Mouse (Mus musculus): ENCODE results near the gene Vasp. TPM values are rescaled to one million over a fixed set of nuclear protein-coding genes. Genes with fewer than 3 reads are reported as not detected.

The Vasp gene
- total and polyA plus RNA-seq, 3 experiments, result 146 to 560 (median 239) TPM

DNA sequence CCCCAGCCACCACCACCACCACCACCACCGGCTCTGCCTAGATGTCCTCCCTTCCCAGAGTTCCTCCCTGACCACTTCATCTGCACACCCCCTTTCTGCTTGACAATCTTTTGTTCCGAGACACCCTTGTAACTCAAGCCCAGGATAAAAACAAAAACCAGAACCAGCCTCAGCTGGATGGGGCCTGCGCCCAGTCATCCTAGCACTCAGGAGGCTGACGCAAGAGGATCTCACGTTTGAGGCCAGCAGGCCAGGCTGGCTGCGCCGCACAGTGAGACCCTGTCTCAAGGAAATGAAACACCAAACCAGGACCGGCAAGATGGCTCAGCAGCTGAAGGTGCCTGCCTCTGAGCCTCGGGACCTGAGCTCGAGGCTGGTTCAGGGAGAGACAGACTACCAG, 4.6 kb downstream of the Vasp start:
- Histone ChIP-seq H3K27me3 (ENCODE audit: insufficient read depth, low read length) (no peaks in the 10 kb centered on the region), H3K4me1 (ENCODE audit: insufficient read depth, low read depth, low read length) (peaks cover 76% of the 10 kb centered on the region), H3K36me3 (replicated peaks) (peaks cover 70% of the 10 kb centered on the region), H3K9me3 (replicated peaks) (no peaks in the 10 kb centered on the region), H3K4me3 (ENCODE audit: low read depth, low read length) (peak overlapping the region; percentile 59; the same call in 1 of the 2 replicates)
- no peak for DNase-seq (ENCODE audit: low spot score)
- ATAC-seq (ENCODE audit: extremely low read depth, insufficient number of reproducible peaks, low FRiP score, poor library complexity, severe bottlenecking), result no peak
- TF ChIP-seq GATA2 (IDR thresholded peaks at IDR 0.05; ENCODE audit: borderline replicate concordance, low read depth, low read length) (no peak), POLR2AphosphoS5 (IDR thresholded peaks at IDR 0.05; ENCODE audit: insufficient replicate concordance, low read depth, low read length) (no peak), CTCF (IDR thresholded peaks at IDR 0.05; ENCODE audit: low read depth, low read length) (no peak), GATA1 (IDR thresholded peaks at IDR 0.05; ENCODE audit: borderline replicate concordance, low read length) (no peak), TAL1 (conservative IDR thresholded peaks at IDR 0.05; ENCODE audit: low read depth, low read length) (no peak)

DNA sequence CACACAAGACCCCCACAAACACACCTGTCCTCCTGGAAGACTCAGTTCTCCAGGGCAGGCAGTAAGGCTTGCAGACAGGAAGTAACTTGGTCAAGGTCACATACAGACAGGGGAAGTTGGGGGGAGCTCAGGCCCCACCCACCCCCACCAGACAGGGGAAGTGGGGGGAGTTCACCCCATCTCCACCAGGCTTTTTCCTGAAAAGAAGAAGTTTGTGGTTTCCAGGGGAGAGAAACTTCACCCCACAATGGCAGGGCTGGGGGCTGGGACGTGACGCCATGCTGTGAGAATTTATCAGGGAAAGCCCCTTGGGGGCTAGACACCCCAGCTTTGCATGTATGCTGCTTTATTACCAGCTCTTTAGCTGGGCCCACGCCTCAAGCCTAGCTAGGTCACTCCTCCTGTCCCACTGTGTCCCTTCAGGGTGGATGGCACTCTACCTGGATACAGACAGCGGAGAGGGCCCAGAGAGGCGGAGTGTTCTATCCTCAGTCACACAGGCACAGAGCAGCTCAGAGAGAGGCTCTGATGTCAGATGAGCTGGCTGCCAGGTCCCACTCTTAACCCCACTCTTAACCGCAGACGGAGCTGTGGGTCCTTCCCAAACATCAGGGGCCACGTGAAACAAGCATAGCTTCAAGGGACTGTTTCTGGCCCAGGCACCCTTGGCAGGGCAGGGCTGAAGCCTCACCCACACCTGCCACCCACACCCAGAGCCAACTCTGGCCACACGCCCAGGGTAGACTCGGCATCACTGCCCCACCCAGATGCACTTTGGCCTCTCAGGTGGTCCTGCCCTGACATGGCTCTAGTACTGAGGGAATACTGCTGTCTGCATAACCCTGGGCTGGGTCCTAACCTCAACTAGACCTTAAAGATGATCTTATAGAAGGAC, 5.4 kb downstream of the Vasp start:
- DNase-seq (ENCODE audit: low spot score) (peak; percentile 81), ATAC-seq (ENCODE audit: extremely low read depth, insufficient number of reproducible peaks, low FRiP score, poor library complexity, severe bottlenecking) (peak; percentile 55)
- Histone ChIP-seq H3K27me3 (ENCODE audit: insufficient read depth, low read length) (no peaks in the 10 kb centered on the region), H3K4me1 (ENCODE audit: insufficient read depth, low read depth, low read length) (peaks cover 84% of the 10 kb centered on the region), H3K36me3 (replicated peaks) (peaks cover 78% of the 10 kb centered on the region), H3K9me3 (replicated peaks) (no peaks in the 10 kb centered on the region), H3K4me3 (ENCODE audit: low read depth, low read length) (peak overlapping the region; percentile 67)
- TF ChIP-seq TAL1 (conservative IDR thresholded peaks at IDR 0.05; ENCODE audit: low read depth, low read length) (no peak), POLR2AphosphoS5 (IDR thresholded peaks at IDR 0.05; ENCODE audit: insufficient replicate concordance, low read depth, low read length) (no peak), GATA1 (IDR thresholded peaks at IDR 0.05; ENCODE audit: borderline replicate concordance, low read length) (no peak), CTCF (IDR thresholded peaks at IDR 0.05; ENCODE audit: low read depth, low read length) (no peak), GATA2 (IDR thresholded peaks at IDR 0.05; ENCODE audit: borderline replicate concordance, low read depth, low read length) (no peak)

DNA sequence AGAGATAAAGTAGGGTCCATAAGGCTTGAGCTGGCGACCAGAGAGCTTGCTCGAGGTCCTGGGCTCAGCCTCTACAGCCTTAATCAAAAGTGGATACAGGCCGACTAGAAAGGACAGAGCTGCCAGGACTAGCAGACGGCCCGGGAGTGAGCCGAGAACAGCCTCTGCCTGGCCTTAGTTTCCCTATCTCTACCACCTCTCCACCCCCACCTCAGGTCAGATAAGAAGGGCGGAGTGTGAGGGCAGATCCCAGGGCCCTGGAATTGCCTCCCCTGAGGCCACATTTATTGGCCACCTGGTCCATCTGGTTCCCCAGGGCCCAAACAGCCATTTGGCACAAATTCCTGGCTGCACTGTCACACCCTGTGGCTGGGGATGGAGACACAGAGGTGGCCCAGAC, 6.5 kb downstream of the Vasp start:
- H3K4me3 ChIP-seq (ENCODE audit: low read depth, low read length), result peak overlapping the region; percentile 67
- no peak for TF ChIP-seq GATA1 (IDR thresholded peaks at IDR 0.05; ENCODE audit: borderline replicate concordance, low read length)
- TF ChIP-seq TAL1 (conservative IDR thresholded peaks at IDR 0.05; ENCODE audit: low read depth, low read length), result no peak
- TF ChIP-seq GATA2 (IDR thresholded peaks at IDR 0.05; ENCODE audit: borderline replicate concordance, low read depth, low read length), result no peak
- no peak for TF ChIP-seq CTCF (IDR thresholded peaks at IDR 0.05; ENCODE audit: low read depth, low read length)
- no peak for TF ChIP-seq POLR2AphosphoS5 (IDR thresholded peaks at IDR 0.05; ENCODE audit: insufficient replicate concordance, low read depth, low read length)
- ATAC-seq (ENCODE audit: extremely low read depth, insufficient number of reproducible peaks, low FRiP score, poor library complexity, severe bottlenecking), result no peak
- H3K9me3 ChIP-seq (replicated peaks), result no peaks in the 10 kb centered on the region
- no peaks in the 10 kb centered on the region for H3K27me3 ChIP-seq (ENCODE audit: insufficient read depth, low read length)
- DNase-seq (ENCODE audit: low spot score), result peak; percentile 56
- H3K36me3 ChIP-seq (replicated peaks), result peaks cover 88% of the 10 kb centered on the region
- H3K4me1 ChIP-seq (ENCODE audit: insufficient read depth, low read depth, low read length), result peaks cover 93% of the 10 kb centered on the region

DNA sequence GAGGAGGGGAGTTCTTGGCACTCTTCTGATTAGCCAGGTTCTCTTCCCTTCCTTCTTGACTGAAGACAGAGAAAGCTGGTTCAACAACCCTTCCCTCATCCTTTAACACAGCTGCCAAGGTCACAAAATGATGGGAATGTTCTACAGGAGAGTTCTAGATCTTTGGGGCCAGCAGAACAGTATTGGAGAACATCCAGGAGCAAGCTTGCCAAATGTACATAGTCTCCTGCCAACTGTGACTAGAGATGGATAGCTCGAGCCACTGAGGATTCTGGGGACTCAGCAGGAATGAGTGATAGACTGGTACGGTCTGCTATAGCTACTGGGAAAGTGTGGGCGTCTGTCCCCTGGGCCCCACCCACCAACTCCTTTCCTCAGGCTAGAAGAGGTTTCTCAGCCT, 13.3 kb downstream of the Vasp start:
- ATAC-seq (ENCODE audit: extremely low read depth, insufficient number of reproducible peaks, low FRiP score, poor library complexity, severe bottlenecking) (no peak), DNase-seq (ENCODE audit: low spot score) (no peak)
- no peaks in the 10 kb centered on the region for H3K9me3 ChIP-seq (replicated peaks)
- no peaks in the 10 kb centered on the region for H3K27me3 ChIP-seq (ENCODE audit: insufficient read depth, low read length)
- peaks cover 68% of the 10 kb centered on the region for H3K4me1 ChIP-seq (ENCODE audit: insufficient read depth, low read depth, low read length)
- TF ChIP-seq TAL1 (conservative IDR thresholded peaks at IDR 0.05; ENCODE audit: low read depth, low read length) (no peak), POLR2AphosphoS5 (IDR thresholded peaks at IDR 0.05; ENCODE audit: insufficient replicate concordance, low read depth, low read length) (no peak), CTCF (IDR thresholded peaks at IDR 0.05; ENCODE audit: low read depth, low read length) (no peak), GATA1 (IDR thresholded peaks at IDR 0.05; ENCODE audit: borderline replicate concordance, low read length) (no peak), GATA2 (IDR thresholded peaks at IDR 0.05; ENCODE audit: borderline replicate concordance, low read depth, low read length) (no peak)
- no peak overlapping the region for H3K4me3 ChIP-seq (ENCODE audit: low read depth, low read length)
- peaks cover 95% of the 10 kb centered on the region for H3K36me3 ChIP-seq (replicated peaks)

DNA sequence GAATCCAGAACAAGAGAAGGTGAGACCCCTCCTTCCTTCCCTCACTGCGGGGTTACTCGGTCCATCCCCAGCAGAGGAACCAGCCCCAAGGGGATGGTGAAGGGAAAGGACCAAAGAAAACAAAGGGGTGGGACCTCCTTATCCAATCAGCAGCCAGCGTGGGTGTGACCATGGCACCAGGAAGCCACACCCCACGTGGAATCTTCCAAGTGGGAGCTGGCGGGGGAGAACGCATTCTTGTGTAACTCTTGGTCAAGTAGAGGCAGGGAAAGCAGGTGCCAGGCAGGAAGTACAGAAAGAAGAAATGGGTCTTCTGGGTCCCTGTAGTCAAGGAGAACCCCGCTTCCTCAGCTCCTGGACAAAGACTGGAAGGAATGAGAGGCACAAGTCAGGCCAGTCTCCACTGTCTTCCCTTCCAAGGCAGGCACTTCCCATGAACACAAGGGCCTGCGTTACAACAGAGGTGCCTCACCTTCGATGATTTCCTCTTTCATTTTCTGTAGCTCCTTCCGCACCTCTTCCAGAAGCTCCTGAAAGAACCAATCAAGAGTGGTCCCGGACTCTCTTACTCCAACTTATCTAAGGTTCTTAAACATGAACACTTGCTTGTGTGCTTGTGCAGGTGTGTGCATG, 14.1 kb downstream of the Vasp start:
- Histone ChIP-seq H3K4me1 (ENCODE audit: insufficient read depth, low read depth, low read length) (peaks cover 61% of the 10 kb centered on the region), H3K36me3 (replicated peaks) (peaks cover 88% of the 10 kb centered on the region)

DNA sequence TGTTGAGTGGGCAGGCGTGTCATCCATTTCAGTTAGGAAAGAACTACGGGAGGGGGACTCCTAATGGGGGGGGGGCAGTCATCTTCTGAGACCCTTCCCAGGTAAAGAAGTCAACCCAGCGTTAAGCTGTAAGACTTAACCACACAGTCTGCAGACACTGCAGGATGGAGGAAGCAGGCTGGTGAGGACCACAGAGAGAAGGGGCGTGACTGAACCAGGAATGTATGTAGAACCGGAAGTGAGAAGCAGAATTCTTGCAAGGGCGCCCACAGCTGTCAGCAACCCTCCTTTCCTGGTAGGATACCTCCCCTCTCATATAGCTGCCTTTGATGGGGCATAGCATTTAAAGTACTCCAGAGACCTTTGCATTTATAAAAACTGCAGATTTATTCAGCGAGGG, 15.1 kb downstream of the Vasp start:
- no peak for ATAC-seq (ENCODE audit: extremely low read depth, insufficient number of reproducible peaks, low FRiP score, poor library complexity, severe bottlenecking)
- TF ChIP-seq TAL1 (conservative IDR thresholded peaks at IDR 0.05; ENCODE audit: low read depth, low read length) (no peak), POLR2AphosphoS5 (IDR thresholded peaks at IDR 0.05; ENCODE audit: insufficient replicate concordance, low read depth, low read length) (no peak), GATA2 (IDR thresholded peaks at IDR 0.05; ENCODE audit: borderline replicate concordance, low read depth, low read length) (no peak), CTCF (IDR thresholded peaks at IDR 0.05; ENCODE audit: low read depth, low read length) (no peak), GATA1 (IDR thresholded peaks at IDR 0.05; ENCODE audit: borderline replicate concordance, low read length) (no peak)
- DNase-seq (ENCODE audit: low spot score), result no peak
- Histone ChIP-seq H3K4me3 (ENCODE audit: low read depth, low read length) (no peak overlapping the region), H3K9me3 (replicated peaks) (no peaks in the 10 kb centered on the region), H3K4me1 (ENCODE audit: insufficient read depth, low read depth, low read length) (peaks cover 53% of the 10 kb centered on the region), H3K27me3 (ENCODE audit: insufficient read depth, low read length) (no peaks in the 10 kb centered on the region), H3K36me3 (replicated peaks) (peaks cover 79% of the 10 kb centered on the region)

More for the DNA sequence above, 14.1 kb downstream of the Vasp start:
- DNase-seq (ENCODE audit: low spot score) (peak; percentile 71), ATAC-seq (ENCODE audit: extremely low read depth, insufficient number of reproducible peaks, low FRiP score, poor library complexity, severe bottlenecking) (peak; percentile 71)
- H3K27me3 ChIP-seq (ENCODE audit: insufficient read depth, low read length), result no peaks in the 10 kb centered on the region
- no peak overlapping the region for H3K4me3 ChIP-seq (ENCODE audit: low read depth, low read length)
- H3K9me3 ChIP-seq (replicated peaks), result no peaks in the 10 kb centered on the region
- no peak for TF ChIP-seq GATA2 (IDR thresholded peaks at IDR 0.05; ENCODE audit: borderline replicate concordance, low read depth, low read length)
- TF ChIP-seq TAL1 (conservative IDR thresholded peaks at IDR 0.05; ENCODE audit: low read depth, low read length), result no peak
- no peak for TF ChIP-seq CTCF (IDR thresholded peaks at IDR 0.05; ENCODE audit: low read depth, low read length)
- no peak for TF ChIP-seq GATA1 (IDR thresholded peaks at IDR 0.05; ENCODE audit: borderline replicate concordance, low read length)
- no peak for TF ChIP-seq POLR2AphosphoS5 (IDR thresholded peaks at IDR 0.05; ENCODE audit: insufficient replicate concordance, low read depth, low read length)

Data from G1E (cell line).